Mouse (Mus musculus): ENCODE measurements at regions not wholly inside any gene's neighbourhood (a gene's known extent, or its start where the extent isn't known, plus 50 kb on each side); places are given as distances from the start of the nearest gene placed in this dataset.

DNA sequence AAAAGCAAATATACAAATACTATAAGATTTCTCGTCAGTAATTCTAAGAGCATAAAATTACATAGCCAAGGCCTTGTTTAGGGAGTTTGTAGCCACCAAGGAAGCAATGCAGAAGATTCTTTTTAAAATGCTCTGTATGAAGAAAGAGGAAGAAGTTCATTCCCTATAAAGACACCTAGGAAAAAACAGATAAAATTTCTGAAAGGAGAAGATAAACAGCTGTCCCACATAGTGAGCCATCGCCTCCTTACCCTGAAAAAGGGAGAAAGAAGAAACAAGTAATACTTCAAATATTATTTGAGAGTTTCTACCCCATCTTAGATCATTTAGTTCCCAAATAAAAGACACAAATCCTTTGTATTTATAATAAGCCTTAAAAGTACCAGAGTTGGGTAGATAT is 190.3 kb upstream of the Mad2l1 start:
- Histone ChIP-seq H3K4me3 (replicated peaks) (no peak overlapping the region), H3K4me2 (no peak overlapping the region), H3K36me3 (no peaks in the 10 kb centered on the region), H3K9me3 (replicated peaks) (no peaks in the 10 kb centered on the region), H3K4me1 (no peaks in the 10 kb centered on the region), H3K27me3 (no peaks in the 10 kb centered on the region), H3K9ac (no peak overlapping the region), H3K27ac (no peak overlapping the region)
- WGBS = 80% methylated on average over 2 of the region's 2 CpGs
- no peak for ATAC-seq (replicated peaks; ENCODE audit: low FRiP score)

DNA sequence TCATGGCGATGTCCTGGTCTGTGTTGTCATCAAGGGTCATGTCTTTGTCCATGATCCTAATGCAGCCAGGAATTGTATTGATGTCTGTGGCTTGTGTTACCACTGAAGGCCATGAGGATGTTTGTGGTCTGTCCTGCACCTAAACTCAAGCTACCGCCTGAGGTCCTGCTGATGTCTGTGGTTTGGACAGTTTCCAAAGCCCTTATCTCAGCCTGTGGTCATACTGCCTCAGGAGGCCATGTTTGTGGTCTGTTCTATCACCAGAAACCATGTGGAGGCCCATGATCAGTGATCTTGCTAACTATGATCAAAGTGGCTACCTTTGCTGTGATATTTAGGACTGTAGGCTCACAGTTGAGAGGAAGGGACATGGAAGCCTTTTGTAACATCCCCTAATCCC is 187.8 kb upstream of the Mad2l1 start:
- no peaks in the 10 kb centered on the region for H3K9me3 ChIP-seq (replicated peaks)
- H3K4me3 ChIP-seq (replicated peaks) = no peak overlapping the region
- no peak overlapping the region for H3K27ac ChIP-seq
- H3K9ac ChIP-seq = no peak overlapping the region
- H3K4me2 ChIP-seq = no peak overlapping the region
- H3K4me1 ChIP-seq = no peaks in the 10 kb centered on the region
- WGBS = 87% methylated on average over 2 of the region's 2 CpGs
- ATAC-seq (replicated peaks; ENCODE audit: low FRiP score) = no peak
- H3K36me3 ChIP-seq = no peaks in the 10 kb centered on the region
- no peaks in the 10 kb centered on the region for H3K27me3 ChIP-seq

DNA sequence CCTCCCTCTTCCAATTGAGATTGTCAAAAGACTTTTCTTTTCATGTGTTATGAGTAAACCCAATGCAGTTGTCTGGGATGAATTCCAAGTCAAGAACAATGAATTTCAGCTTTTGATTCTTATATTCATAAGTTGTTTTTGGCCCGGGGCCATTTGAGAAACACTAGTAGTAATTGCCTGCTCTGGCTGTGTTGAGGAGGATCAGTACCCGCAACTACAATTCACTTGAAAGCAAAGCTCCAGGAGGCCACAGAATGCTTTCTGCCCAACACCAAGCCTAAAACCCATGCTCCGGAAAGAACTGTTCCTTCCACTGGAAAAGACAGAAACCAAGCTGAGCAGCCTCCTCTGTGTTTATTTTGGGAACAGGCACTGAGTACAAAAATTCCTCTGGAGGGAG is 174.1 kb upstream of the Mad2l1 start:
- no peak for ATAC-seq (replicated peaks; ENCODE audit: low FRiP score)
- H3K4me2 ChIP-seq = no peak overlapping the region
- H3K9ac ChIP-seq = no peak overlapping the region
- H3K36me3 ChIP-seq = no peaks in the 10 kb centered on the region
- no peak overlapping the region for H3K27ac ChIP-seq
- no peaks in the 10 kb centered on the region for H3K27me3 ChIP-seq
- no peaks in the 10 kb centered on the region for H3K9me3 ChIP-seq (replicated peaks)
- 60% methylated on average over 3 of the region's 3 CpGs for WGBS
- H3K4me1 ChIP-seq = 0 out of 2 replicates have a peak, but pooled peaks cover 6% of the 10 kb centered on the region
- H3K4me3 ChIP-seq (replicated peaks) = no peak overlapping the region

DNA sequence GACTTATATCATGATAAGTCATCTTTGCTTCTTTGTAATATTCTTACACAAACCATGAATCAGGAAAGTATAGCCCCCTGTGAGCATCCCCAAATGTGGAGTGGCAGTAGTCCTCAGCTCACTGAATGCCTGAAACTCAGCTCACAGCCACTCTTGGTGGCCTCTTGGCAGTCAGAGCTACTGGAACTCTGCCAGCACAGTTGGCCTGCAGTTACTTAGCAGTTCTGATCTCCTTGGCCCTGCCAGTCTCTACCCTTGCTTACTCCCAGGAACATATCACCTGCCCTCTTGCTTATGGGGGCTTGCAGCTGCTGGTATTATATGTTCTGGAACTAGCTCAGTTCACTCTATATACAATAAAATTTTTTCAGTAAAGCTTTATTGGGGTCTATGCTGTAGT is 167.9 kb upstream of the Mad2l1 start:
- Histone ChIP-seq H3K27me3 (no peaks in the 10 kb centered on the region), H3K9me3 (replicated peaks) (no peaks in the 10 kb centered on the region), H3K4me2 (no peak overlapping the region), H3K4me1 (no peaks in the 10 kb centered on the region), H3K36me3 (no peaks in the 10 kb centered on the region), H3K9ac (no peak overlapping the region), H3K4me3 (replicated peaks) (no peak overlapping the region), H3K27ac (no peak overlapping the region)
- no peak for ATAC-seq (replicated peaks; ENCODE audit: low FRiP score)

DNA sequence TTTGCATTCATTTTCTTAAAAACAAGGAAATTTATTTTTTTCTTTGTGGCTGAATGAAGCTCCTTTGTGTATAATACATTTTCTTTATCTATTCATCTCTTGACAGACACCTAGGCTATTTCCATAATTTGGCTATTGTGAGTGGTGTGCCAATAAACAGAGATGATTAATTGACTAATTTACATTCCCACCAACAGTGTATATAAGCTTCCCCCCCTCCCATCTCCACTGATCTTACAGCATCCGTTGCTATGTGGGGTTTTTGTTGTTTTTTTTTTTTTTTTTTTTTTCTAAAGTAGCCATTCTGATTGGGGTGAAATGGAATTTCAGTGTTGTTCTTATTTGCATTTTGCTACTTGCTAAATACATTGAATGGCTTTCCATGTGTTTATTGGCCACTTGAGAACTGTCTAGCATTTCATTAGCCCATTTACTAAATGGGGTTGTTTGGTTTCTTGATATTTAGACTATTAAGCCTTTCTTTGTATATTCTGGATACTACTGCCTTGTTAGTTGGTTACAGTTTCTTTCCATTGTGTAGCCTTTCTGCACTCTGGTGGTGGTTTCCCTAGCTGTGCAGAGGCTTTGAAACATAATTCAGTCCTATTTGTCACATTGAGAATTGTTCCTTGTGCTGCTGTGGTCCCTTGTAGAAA is 153.8 kb upstream of the Mad2l1 start:
- no peak overlapping the region for H3K9ac ChIP-seq
- no peak overlapping the region for H3K27ac ChIP-seq
- no peaks in the 10 kb centered on the region for H3K9me3 ChIP-seq (replicated peaks)
- no peaks in the 10 kb centered on the region; the same call in 1 of the 2 replicates for H3K4me1 ChIP-seq
- no peak for ATAC-seq (replicated peaks; ENCODE audit: low FRiP score)
- H3K27me3 ChIP-seq = no peaks in the 10 kb centered on the region
- H3K4me3 ChIP-seq (replicated peaks) = no peak overlapping the region
- WGBS = 17% methylated on average over 1 of the region's 1 CpGs
- H3K36me3 ChIP-seq = no peaks in the 10 kb centered on the region
- H3K4me2 ChIP-seq = no peak overlapping the region

DNA sequence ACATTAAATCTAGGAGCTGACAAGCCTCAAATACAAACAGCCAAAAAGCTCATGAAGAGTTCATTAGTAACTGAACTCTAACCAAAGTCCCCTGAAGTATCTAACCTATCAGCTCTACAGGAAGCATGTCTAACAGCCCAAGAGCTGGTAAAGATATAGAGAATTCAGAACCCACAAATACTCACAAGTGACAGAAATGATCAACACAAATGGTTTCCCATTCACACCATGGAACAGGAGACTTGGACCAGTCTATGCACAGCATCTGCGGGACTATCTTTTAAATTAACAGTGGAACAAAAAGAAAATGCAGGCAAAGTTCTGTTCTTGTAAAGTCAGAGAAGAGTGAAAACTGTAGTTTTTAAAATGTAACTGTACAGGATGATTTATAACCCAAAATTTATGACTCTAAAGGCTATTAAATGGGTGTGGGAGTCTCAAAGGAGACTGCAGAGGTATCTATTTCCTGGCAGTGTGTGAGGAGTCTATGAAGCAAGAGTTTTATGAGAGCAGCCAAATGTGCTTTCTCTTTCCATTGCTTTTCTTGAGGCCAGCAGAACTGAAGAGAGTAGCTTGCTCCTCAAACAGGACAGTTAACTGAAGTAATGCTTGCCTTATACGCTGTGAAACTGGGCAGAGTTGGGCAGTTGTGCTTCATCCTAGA is 152.7 kb upstream of the Mad2l1 start:
- peak; percentile 76 for ATAC-seq (replicated peaks; ENCODE audit: low FRiP score)
- no peak overlapping the region for H3K4me2 ChIP-seq
- H3K4me3 ChIP-seq (replicated peaks) = no peak overlapping the region
- no peaks in the 10 kb centered on the region for H3K9me3 ChIP-seq (replicated peaks)
- no peak overlapping the region for H3K27ac ChIP-seq
- H3K27me3 ChIP-seq = no peaks in the 10 kb centered on the region
- H3K4me1 ChIP-seq = no peaks in the 10 kb centered on the region; the same call in 1 of the 2 replicates
- H3K9ac ChIP-seq = no peak overlapping the region
- no peaks in the 10 kb centered on the region for H3K36me3 ChIP-seq
- 48% methylated on average over 2 of the region's 2 CpGs for WGBS

DNA sequence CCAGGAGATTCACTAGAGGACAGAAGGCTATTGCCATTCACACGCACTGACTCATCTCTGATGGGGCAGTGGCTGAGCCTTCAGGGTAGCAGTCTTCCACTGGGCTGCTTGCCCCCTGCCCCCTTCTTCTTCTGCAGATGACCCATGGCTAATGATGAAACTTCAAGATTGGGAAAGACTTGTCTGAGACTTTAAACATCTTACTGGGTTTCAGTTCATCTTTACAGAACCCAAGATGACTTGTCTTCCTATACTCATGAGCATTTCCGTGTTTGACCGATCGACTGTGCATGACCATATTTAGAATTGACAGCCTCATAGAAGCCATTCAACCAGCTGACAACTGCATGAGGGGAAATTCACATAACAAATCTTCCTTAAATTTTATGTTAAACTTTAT is 140.0 kb upstream of the Mad2l1 start:
- H3K4me2 ChIP-seq = no peak overlapping the region
- no peak overlapping the region for H3K9ac ChIP-seq
- 91% methylated on average over 4 of the region's 4 CpGs for WGBS
- ATAC-seq (replicated peaks; ENCODE audit: low FRiP score) = no peak
- H3K27me3 ChIP-seq = no peaks in the 10 kb centered on the region
- no peaks in the 10 kb centered on the region for H3K4me1 ChIP-seq
- no peak overlapping the region for H3K4me3 ChIP-seq (replicated peaks)
- H3K36me3 ChIP-seq = no peaks in the 10 kb centered on the region
- no peaks in the 10 kb centered on the region for H3K9me3 ChIP-seq (replicated peaks)
- H3K27ac ChIP-seq = no peak overlapping the region

DNA sequence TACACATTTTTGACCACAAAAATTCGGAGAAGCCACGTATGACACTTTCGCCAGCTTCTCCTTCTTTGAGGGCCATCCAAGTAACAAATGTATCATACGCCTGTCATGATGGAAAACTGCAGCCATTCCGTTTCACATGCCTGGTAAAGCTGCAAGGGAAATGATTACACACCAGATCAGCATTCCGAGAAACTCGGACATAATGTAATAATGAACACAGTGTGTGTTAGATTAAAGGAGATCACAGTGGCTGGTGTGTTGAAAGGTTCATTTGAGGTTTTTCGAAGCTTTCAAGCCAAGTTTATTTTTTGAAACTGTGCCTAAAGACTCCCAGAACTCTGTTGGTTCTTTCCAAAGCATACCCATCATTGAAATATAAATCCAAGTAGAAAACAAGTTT is 137.8 kb upstream of the Mad2l1 start:
- no peaks in the 10 kb centered on the region for H3K36me3 ChIP-seq

DNA sequence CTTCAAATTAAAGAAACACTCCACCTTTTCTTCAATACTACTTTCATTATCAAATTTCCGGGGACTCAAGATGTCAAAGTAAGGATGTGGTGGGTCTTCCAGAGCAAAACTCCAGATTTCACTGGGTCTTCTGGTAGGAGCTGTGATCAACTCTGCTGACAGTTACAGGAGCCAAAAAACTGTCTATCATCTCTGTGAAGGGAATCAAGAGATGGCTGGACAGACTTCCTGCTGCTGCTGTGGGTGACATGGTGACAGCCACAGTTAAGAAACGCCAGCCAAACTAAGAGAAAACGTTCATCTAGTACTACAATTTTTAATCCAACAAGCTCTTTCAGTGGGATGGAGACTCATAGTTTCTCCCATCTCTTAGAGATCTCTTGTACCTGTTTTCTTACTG is 136.5 kb upstream of the Mad2l1 start:
- WGBS = 80% methylated on average over 3 of the region's 3 CpGs

More for the DNA sequence above, 137.8 kb upstream of the Mad2l1 start:
- no peaks in the 10 kb centered on the region for H3K4me1 ChIP-seq
- H3K9me3 ChIP-seq (replicated peaks) = no peaks in the 10 kb centered on the region
- H3K27me3 ChIP-seq = no peaks in the 10 kb centered on the region
- WGBS = 86% methylated on average over 8 of the region's 8 CpGs
- no peak overlapping the region for H3K4me3 ChIP-seq (replicated peaks)
- no peak overlapping the region for H3K27ac ChIP-seq
- ATAC-seq (replicated peaks; ENCODE audit: low FRiP score) = no peak
- no peak overlapping the region for H3K4me2 ChIP-seq
- no peak overlapping the region for H3K9ac ChIP-seq

DNA sequence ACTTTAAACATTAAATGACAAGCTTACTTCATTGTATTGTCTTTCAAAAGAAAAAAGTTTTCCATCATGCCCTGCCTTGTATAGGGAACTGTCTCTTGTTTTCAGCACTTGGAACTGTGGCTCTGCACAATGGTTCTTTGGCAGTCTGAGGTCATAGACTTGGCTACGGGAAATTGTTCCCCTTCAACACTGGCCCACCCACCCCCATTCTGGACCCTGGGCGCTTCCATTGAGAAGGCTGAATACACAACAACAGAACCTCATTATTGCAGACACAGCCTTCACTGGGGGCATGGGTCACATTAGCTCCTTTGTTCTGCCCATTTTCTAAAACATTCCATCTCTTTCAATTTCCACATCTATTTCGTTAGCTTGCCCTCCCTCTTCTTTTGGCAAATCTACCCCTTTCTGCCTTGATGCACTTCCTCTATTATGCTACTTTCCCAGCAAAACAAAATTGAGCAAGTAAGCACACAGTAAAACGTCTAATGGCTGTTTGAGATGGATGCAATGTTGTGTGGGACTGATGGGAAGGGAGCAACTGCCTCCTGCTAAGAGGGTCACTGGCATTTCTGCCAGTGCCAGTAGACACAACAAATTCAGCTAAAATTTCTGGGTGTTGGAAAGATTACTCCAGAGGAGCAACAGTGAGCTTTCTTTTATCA is 136.0 kb upstream of the Mad2l1 start:
- Histone ChIP-seq H3K4me1 (no peaks in the 10 kb centered on the region), H3K36me3 (no peaks in the 10 kb centered on the region), H3K9me3 (replicated peaks) (no peaks in the 10 kb centered on the region), H3K4me3 (replicated peaks) (no peak overlapping the region), H3K4me2 (no peak overlapping the region), H3K9ac (no peak overlapping the region), H3K27ac (no peak overlapping the region), H3K27me3 (no peaks in the 10 kb centered on the region)
- whole genome bisulfite sequencing = 67% methylated on average over 4 of the region's 4 CpGs
- no peak for ATAC-seq (replicated peaks; ENCODE audit: low FRiP score)

More for the DNA sequence above, 136.5 kb upstream of the Mad2l1 start:
- Histone ChIP-seq H3K36me3 (no peaks in the 10 kb centered on the region), H3K4me2 (no peak overlapping the region), H3K27me3 (no peaks in the 10 kb centered on the region), H3K9ac (no peak overlapping the region), H3K27ac (no peak overlapping the region), H3K4me3 (replicated peaks) (no peak overlapping the region), H3K4me1 (no peaks in the 10 kb centered on the region), H3K9me3 (replicated peaks) (no peaks in the 10 kb centered on the region)
- no peak for ATAC-seq (replicated peaks; ENCODE audit: low FRiP score)

DNA sequence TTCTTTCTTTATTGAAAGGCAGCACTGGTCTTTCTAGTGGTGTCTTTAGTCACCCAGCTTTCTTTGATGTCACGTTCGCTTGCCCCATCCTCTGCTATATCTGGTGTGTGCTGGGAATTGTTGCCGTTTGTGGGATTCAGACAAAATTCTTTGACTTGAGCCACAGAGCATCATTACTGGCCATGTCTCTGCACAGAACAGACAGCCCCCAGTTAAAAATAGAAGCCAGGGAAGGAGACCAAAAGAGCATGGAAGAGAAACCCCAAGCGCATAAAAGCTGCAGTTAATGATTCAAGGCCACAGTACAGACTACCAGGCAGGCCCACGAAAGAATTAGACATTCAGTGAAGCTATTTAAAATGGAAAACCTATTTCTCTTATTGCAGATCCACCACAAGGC is 133.7 kb upstream of the Mad2l1 start:
- Histone ChIP-seq H3K4me3 (replicated peaks) (no peak overlapping the region), H3K4me2 (peak overlapping the region; percentile 23; the same call in 1 of the 2 replicates), H3K9me3 (replicated peaks) (no peaks in the 10 kb centered on the region), H3K9ac (no peak overlapping the region), H3K27ac (0 out of 2 replicates have a peak overlapping the region, but pooled peaks have one; percentile 27), H3K4me1 (no peaks in the 10 kb centered on the region), H3K27me3 (no peaks in the 10 kb centered on the region), H3K36me3 (no peaks in the 10 kb centered on the region)
- 38% methylated on average over 5 of the region's 5 CpGs for WGBS
- ATAC-seq (replicated peaks; ENCODE audit: low FRiP score) = no peak

DNA sequence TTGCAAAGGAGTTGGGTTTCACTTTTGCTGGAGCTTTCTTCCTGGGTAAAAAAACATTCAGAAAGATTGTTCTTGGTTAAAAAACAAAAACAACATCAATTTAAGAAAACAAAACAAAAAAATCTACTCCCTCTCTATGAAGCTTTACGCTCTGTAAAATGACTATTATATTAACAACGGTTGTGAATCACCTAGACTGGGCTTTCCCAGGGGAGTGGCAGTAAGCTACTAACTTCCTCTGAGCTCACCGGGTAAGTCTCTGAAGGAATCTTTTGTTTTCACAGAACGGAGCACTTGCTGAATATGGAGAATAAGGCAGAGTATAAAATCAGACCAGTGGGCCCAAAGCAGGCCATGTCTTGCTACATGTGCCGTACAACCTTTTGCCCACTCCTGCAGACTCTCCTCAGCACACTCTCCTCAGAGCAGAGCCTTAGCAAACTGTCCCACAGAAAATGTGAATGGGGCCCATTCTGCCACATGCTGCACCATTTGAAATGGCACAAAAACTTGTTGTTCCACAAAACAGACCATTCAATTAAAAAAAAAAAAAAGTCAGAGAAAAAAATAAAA is 133.2 kb upstream of the Mad2l1 start:
- Histone ChIP-seq H3K9ac (no peak overlapping the region), H3K4me1 (no peaks in the 10 kb centered on the region), H3K4me2 (peak overlapping the region; percentile 23; the same call in 1 of the 2 replicates), H3K9me3 (replicated peaks) (no peaks in the 10 kb centered on the region), H3K27me3 (no peaks in the 10 kb centered on the region), H3K36me3 (no peaks in the 10 kb centered on the region), H3K27ac (0 out of 2 replicates have a peak overlapping the region, but pooled peaks have one; percentile 27), H3K4me3 (replicated peaks) (no peak overlapping the region)
- 26% methylated on average over 5 of the region's 5 CpGs for WGBS
- no peak for ATAC-seq (replicated peaks; ENCODE audit: low FRiP score)
